Mouse (Mus musculus) intestine, embryonic 16.5 days (tissue): ENCODE measurements around the gene Ppp1r14d. TPM values are rescaled to one million over a fixed set of nuclear protein-coding genes. Genes with fewer than 3 reads are reported as not detected.
A peak's percentile ranks its signal among the peaks of the same experiment; 100 is the strongest.

Source experiments
- ATAC-seq: fragments of 200-750 bp; cut with Nextera tagmentation; 2 replicates; pipeline ENCODE4 v1.8.0; 2017; ENCODE audit warnings: moderate TSS enrichment, moderate library complexity
- H3K27ac ChIP-seq: fragments of 300-500 bp; sonication (generic); 2 replicates; pipeline ENCODE4 v1.5.1; 2014; ENCODE audit warnings: mild to moderate bottlenecking, low read length
- H3K27me3 ChIP-seq: fragments of 300-500 bp; sonication (generic); replicated peaks from 2 replicates; pipeline ENCODE4 v1.6.1; 2014; ENCODE audit warnings: low read length, control low read depth, mixed read lengths; ENCODE audit not compliant: control insufficient read depth, insufficient read depth
- H3K36me3 ChIP-seq: fragments of 300-500 bp; sonication (generic); 2 replicates; pipeline ENCODE4 v1.6.1; 2014; ENCODE audit warnings: low read length, control low read depth; ENCODE audit not compliant: control insufficient read depth, insufficient read depth
- H3K4me1 ChIP-seq: fragments of 300-500 bp; sonication (generic); 2 replicates; pipeline ENCODE4 v1.6.1; 2014; ENCODE audit warnings: low read length, control low read depth, mixed read lengths; ENCODE audit not compliant: control insufficient read depth, insufficient read depth
- H3K4me2 ChIP-seq: fragments of 300-500 bp; sonication (generic); 2 replicates; pipeline ENCODE4 v1.6.1; 2014; ENCODE audit warnings: low read depth, low read length, control low read depth
- H3K4me3 ChIP-seq: fragments of 300-500 bp; sonication (generic); 2 replicates; pipeline ENCODE4 v1.5.1; 2014; ENCODE audit warnings: mild to moderate bottlenecking, low read length
- H3K9ac ChIP-seq: fragments of 300-500 bp; sonication (generic); 2 replicates; pipeline ENCODE4 v1.6.1; 2014; ENCODE audit warnings: low read depth, low read length
- H3K9me3 ChIP-seq: fragments of 300-500 bp; sonication (generic); 2 replicates; pipeline ENCODE4 v1.6.1; 2016; ENCODE audit warnings: low read length, control low read depth; ENCODE audit not compliant: control insufficient read depth
- WGBS: fragments of 180-500 bp; shearing (Covaris S2); extraction: QIAGEN DNeasy Blood & Tissue Kit; methylation state at CpG from one replicate; pipeline ENCODE4 v1.1.7; 2014; 5-methylcytosine and 5-hydroxymethylcytosine counted together
- polyA plus RNA-seq: library from polyadenylated mRNA; unstranded; fragments of >200 nt; fragmentation: Nextera tagmentation; extraction: Ambion mirVana; gene quantifications from 2 replicates; pipeline ENCODE4 v1.2.1, GENCODE M21; 2015

Gene Ppp1r14d
- polyA plus RNA-seq, 1 experiment from 2014 or later, result 30.1 TPM

GRCm38 (mm10) chr2:119240075-119240818 is 10.5 kb upstream of the Ppp1r14d start:
- peak overlapping the region; percentile 63 for H3K4me3 ChIP-seq
- H3K27me3 ChIP-seq, result peaks cover 32% of the 10 kb centered on the region
- peak overlapping the region; percentile 94 for H3K27ac ChIP-seq
- H3K9ac ChIP-seq, result peak overlapping the region; percentile 83
- no peaks in the 10 kb centered on the region for H3K9me3 ChIP-seq
- 54% methylated on average over 4 of the region's 4 CpGs for WGBS
- H3K36me3 ChIP-seq, result no peaks in the 10 kb centered on the region
- peak overlapping the region; percentile 66 for H3K4me2 ChIP-seq
- peaks cover 9% of the 10 kb centered on the region; the same call in 1 of the 2 replicates for H3K4me1 ChIP-seq
- peak; percentile 84 for ATAC-seq

GRCm38 (mm10) chr2:119238671-119239070 is 9.0 kb upstream of the Ppp1r14d start:
- Histone ChIP-seq H3K27ac (peak overlapping the region; percentile 94), H3K27me3 (peaks cover 32% of the 10 kb centered on the region), H3K9me3 (no peaks in the 10 kb centered on the region), H3K9ac (peak overlapping the region; percentile 83), H3K4me3 (peak overlapping the region; percentile 63), H3K4me2 (peak overlapping the region; percentile 66), H3K4me1 (peaks cover 9% of the 10 kb centered on the region; the same call in 1 of the 2 replicates), H3K36me3 (no peaks in the 10 kb centered on the region)
- ATAC-seq, result peak; percentile 41
- WGBS, result 46% methylated on average over 2 of the region's 2 CpGs

GRCm38 (mm10) chr2:119237871-119238220 is 8.1 kb upstream of the Ppp1r14d start:
- peaks cover 9% of the 10 kb centered on the region; the same call in 1 of the 2 replicates for H3K4me1 ChIP-seq
- ATAC-seq, result 0 out of 2 replicates have a peak, but pooled peaks have one; percentile 1
- under 1% methylated on average over 31 of the region's 31 CpGs for WGBS

GRCm38 (mm10) chr2:119237210-119237870 is 7.6 kb upstream of the Ppp1r14d start, which contains the start of gene Spint1:
Gene Spint1, plus strand, starts transcription at chr2:119237362.
- Histone ChIP-seq H3K27ac (peak within 1 kb of the TSS; percentile 94), H3K9ac (peak within 1 kb of the TSS; percentile 83)
- under 1% methylated on average over 73 of the region's 73 CpGs for WGBS

More at GRCm38 (mm10) chr2:119237871-119238220, 8.1 kb upstream of the Ppp1r14d start:
- H3K4me3 ChIP-seq, result peak overlapping the region; percentile 63
- no peaks in the 10 kb centered on the region for H3K36me3 ChIP-seq
- no peaks in the 10 kb centered on the region for H3K9me3 ChIP-seq
- H3K27ac ChIP-seq, result peak overlapping the region; percentile 94
- H3K27me3 ChIP-seq, result peaks cover 32% of the 10 kb centered on the region
- peak overlapping the region; percentile 83 for H3K9ac ChIP-seq
- H3K4me2 ChIP-seq, result peak overlapping the region; percentile 66

GRCm38 (mm10) chr2:119236682-119237209 is 7.0 kb upstream of the Ppp1r14d start:
- peaks cover 32% of the 10 kb centered on the region for H3K27me3 ChIP-seq
- peaks cover 7% of the 10 kb centered on the region; the same call in 1 of the 2 replicates for H3K4me1 ChIP-seq
- H3K9ac ChIP-seq, result peak overlapping the region; percentile 83
- H3K4me2 ChIP-seq, result peak overlapping the region; percentile 66
- H3K36me3 ChIP-seq, result no peaks in the 10 kb centered on the region
- peak overlapping the region; percentile 63 for H3K4me3 ChIP-seq
- no peaks in the 10 kb centered on the region for H3K9me3 ChIP-seq
- WGBS, result 5% methylated on average over 25 of the region's 25 CpGs
- peak overlapping the region; percentile 94 for H3K27ac ChIP-seq
- ATAC-seq, result peak; percentile 22; the same call in 1 of the 2 replicates

More at GRCm38 (mm10) chr2:119237210-119237870, 7.6 kb upstream of the Ppp1r14d start, which contains the start of gene Spint1:
- Histone ChIP-seq H3K4me3 (peak within 1 kb of the TSS; percentile 63), H3K9me3 (no peaks in the 10 kb centered on the region), H3K4me1 (peaks cover 7% of the 10 kb centered on the region; the same call in 1 of the 2 replicates), H3K36me3 (no peaks in the 10 kb centered on the region), H3K4me2 (peak within 1 kb of the TSS; percentile 66), H3K27me3 (peaks cover 32% of the 10 kb centered on the region)
- ATAC-seq, result peak; percentile 76

GRCm38 (mm10) chr2:119209176-119209507 is 20.6 kb downstream of the Ppp1r14d start:
- Histone ChIP-seq H3K4me3 (peak overlapping the region; percentile 90), H3K27ac (peak overlapping the region; percentile 75), H3K9me3 (no peaks in the 10 kb centered on the region), H3K9ac (peak overlapping the region; percentile 88), H3K4me1 (0 out of 2 replicates have a peak, but pooled peaks cover 8% of the 10 kb centered on the region), H3K27me3 (no peaks in the 10 kb centered on the region), H3K36me3 (peaks cover 4% of the 10 kb centered on the region; the same call in 1 of the 2 replicates), H3K4me2 (peak overlapping the region; percentile 63)
- ATAC-seq, result peak; percentile 7
- 1% methylated on average over 13 of the region's 13 CpGs for WGBS

- Histone ChIP-seq H3K4me1 (peaks cover 13% of the 10 kb centered on the region), H3K9ac (peak within 1 kb of the TSS; percentile 88), H3K9me3 (no peaks in the 10 kb centered on the region), H3K4me2 (peak within 1 kb of the TSS; percentile 63), H3K4me3 (peak within 1 kb of the TSS; percentile 90), H3K27ac (peak within 1 kb of the TSS; percentile 92), H3K36me3 (peaks cover 4% of the 10 kb centered on the region; the same call in 1 of the 2 replicates), H3K27me3 (no peaks in the 10 kb centered on the region)
- under 1% methylated on average over 51 of the region's 51 CpGs for WGBS
- peak; percentile 98 for ATAC-seq
Measured at GRCm38 (mm10) chr2:119208344-119209175, 21.1 kb downstream of the Ppp1r14d start, which contains the start of the genes Zfyve19 and Dnajc17. Gene Zfyve19, plus strand, starts transcription at chr2:119208617. Gene Dnajc17, minus strand, starts transcription at chr2:119208795.

- no peak for ATAC-seq
- Histone ChIP-seq H3K36me3 (peaks cover 4% of the 10 kb centered on the region; the same call in 1 of the 2 replicates), H3K4me3 (peak overlapping the region; percentile 90), H3K9me3 (no peaks in the 10 kb centered on the region), H3K27ac (peak overlapping the region; percentile 92), H3K4me1 (peaks cover 19% of the 10 kb centered on the region), H3K27me3 (no peaks in the 10 kb centered on the region), H3K9ac (peak overlapping the region; percentile 88), H3K4me2 (peak overlapping the region; percentile 58)
- WGBS, result 12% methylated on average over 6 of the region's 6 CpGs
Measured at GRCm38 (mm10) chr2:119207961-119208343, 21.8 kb downstream of the Ppp1r14d start.
